Mouse (Mus musculus): Measurements from ENCODE around the gene Clip3. TPM values are rescaled to one million over a fixed set of nuclear protein-coding genes. Genes with fewer than 3 reads are reported as not detected.

Gene Clip3
- polyA plus RNA-seq (2012; rRNA removed) (1.0 and 2.1 TPM in 2 replicates), polyA plus RNA-seq (2014; fragmentation: Nextera tagmentation; extraction: Ambion mirVana) (0.71 and 0.86 TPM in 2 replicates)

DNA sequence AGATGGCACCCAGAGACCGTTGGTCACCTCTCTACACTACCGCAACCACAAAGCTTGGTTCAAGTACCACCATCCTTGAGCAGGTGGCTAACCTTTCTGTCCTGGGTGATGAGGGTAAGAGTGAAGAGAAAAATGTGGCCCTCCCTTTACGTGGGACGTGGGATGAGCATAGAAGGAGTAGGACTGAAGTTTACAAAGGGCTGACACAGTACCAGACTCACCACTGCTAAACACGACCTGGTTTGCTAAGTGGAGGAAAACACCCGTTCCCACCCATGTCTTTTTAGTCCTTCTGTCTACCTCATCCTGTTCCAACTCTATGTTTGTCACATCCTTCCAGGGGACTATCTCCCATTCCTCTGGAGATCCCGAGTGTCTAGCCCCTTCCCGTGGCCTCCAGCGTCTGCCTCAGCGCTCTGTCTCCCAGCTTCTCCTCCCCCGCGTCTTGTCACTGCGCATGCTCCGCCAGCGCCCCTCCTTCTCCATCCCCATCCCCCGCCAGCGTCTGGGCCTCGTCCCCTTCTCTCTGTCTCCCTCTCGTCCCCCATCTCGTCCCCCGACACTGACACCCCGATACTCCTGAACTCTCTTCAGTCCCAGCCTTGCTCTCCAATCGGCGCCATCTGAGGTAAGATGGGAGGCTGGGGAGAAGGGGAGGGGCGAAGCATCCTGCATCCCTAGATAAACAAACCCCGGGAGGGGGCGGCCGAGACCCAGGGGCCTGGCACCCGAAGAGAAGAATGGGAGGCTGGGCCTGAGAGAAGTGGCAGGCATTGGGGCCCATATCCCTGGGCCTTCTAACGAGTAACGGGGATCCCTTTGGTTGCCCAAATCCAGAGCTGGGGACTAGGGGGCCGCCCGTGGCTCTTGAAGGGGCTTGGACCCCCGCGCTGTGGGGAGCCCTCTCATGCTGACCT, at the start of gene Clip3:
Gene Clip3 (plus strand): TSS at position 514 of the 917 bp plus-strand sequence.
- ATAC-seq (ENCODE audit: insufficient read depth) (no peak), DNase-seq (ENCODE audit: low read depth in 3 of 3, low spot score in 3 of 3) (no peak)
- WGBS (ENCODE audit: insufficient replicate concordance): 10% methylated on average over 35 of the region's 35 CpGs

DNA sequence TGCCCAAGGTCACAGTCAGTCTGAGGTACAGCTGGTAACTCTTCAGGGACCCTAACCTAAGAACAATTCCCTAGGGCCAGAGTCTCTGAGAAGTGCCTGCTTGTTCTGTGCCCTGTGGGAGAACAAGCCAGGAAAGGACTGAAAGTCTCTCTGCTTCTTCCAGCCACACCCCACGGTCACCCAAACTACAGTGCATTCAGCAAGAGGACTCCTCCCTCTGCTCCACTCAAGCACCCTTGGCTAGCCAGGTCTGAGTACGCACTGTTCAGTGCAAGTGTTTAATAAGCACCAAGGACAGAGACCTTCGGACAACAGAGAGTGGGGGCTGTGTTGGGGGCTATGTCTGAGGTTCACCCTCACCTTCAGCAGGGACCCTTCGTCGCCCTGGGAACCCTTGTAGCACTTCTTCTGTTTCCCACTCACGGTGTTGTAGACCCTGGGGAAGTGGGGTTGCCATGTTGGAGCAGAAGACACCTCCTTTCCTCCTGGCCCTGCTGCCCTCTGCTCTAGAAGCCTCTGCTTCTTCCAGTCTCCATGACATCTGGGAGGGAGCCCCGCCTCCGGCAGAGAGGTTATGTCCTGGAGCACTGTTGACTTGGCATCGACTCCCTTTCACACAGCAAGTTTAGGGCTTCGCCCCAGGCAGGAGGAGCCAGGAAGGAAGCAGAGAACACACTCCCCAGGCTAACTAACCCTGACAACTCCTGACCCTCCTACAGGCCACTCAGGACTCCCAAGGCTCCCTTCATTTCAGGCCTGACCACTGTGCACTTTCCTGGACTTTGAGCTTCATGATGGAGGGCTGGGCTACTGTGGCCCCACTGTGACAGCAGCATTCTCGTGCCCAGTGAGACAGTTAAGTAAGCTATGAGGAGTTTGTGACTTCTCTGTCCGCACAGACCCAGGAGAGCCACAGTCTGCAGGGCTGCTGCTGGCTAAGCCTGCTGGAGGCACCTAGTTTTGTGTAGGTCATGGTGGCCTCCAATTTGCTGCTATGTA, 39.3 kb upstream of the Clip3 start:
- Histone ChIP-seq H3K36me3 (replicated peaks; ENCODE audit: control insufficient read depth, insufficient read depth, low read depth) (peaks cover 6% of the 10 kb centered on the region; the same call in 1 of the 2 replicates), H3K9ac (replicated peaks) (no peak overlapping the region), H3K9me3 (ENCODE audit: control insufficient read depth, low read length) (no peaks in the 10 kb centered on the region), H3K4me1 (replicated peaks; ENCODE audit: control insufficient read depth in 2 of 2, insufficient read depth in 2 of 2, low read length in 1 of 2) (no peaks in the 10 kb centered on the region), H3K27me3 (ENCODE audit: control insufficient read depth, insufficient read depth, low read length) (no peaks in the 10 kb centered on the region), H3K27ac (no peak overlapping the region), H3K4me2 (ENCODE audit: low read depth) (no peak overlapping the region), H3K4me3 (ENCODE audit: insufficient read depth in 1 of 2, low read depth in 2 of 2, low read length in 2 of 2) (no peak overlapping the region)
- ATAC-seq (ENCODE audit: insufficient read depth) (no peak), DNase-seq (ENCODE audit: low read depth in 3 of 3, low spot score in 3 of 3) (no peak)
- WGBS (ENCODE audit: insufficient replicate concordance): 72% methylated on average over 12 of the region's 12 CpGs
- TF ChIP-seq EP300 (IDR thresholded peaks at IDR 0.05; ENCODE audit: low read depth): no peak
- no peak for TF ChIP-seq CTCF (IDR thresholded peaks at IDR 0.05; ENCODE audit: low read depth)

More for the DNA sequence above, at the start of gene Clip3:
- Histone ChIP-seq H3K9me3 (ENCODE audit: control insufficient read depth, low read length) (no peaks in the 10 kb centered on the region), H3K4me1 (replicated peaks; ENCODE audit: control insufficient read depth in 2 of 2, insufficient read depth in 2 of 2, low read length in 1 of 2) (no peaks in the 10 kb centered on the region), H3K36me3 (replicated peaks; ENCODE audit: control insufficient read depth, insufficient read depth, low read depth) (no peaks in the 10 kb centered on the region), H3K27me3 (ENCODE audit: control insufficient read depth, insufficient read depth, low read length) (no peaks in the 10 kb centered on the region), H3K9ac (replicated peaks) (no peak within 1 kb of the TSS), H3K4me3 (ENCODE audit: insufficient read depth in 1 of 2, low read depth in 2 of 2, low read length in 2 of 2) (peak within 1 kb of the TSS; percentile 23 to 27; a peak in 3 of 4 replicates), H3K4me2 (ENCODE audit: low read depth) (no peak within 1 kb of the TSS), H3K27ac (no peak within 1 kb of the TSS)
- TF ChIP-seq EP300 (IDR thresholded peaks at IDR 0.05; ENCODE audit: low read depth) (no peak), CTCF (IDR thresholded peaks at IDR 0.05; ENCODE audit: low read depth) (no peak)

DNA sequence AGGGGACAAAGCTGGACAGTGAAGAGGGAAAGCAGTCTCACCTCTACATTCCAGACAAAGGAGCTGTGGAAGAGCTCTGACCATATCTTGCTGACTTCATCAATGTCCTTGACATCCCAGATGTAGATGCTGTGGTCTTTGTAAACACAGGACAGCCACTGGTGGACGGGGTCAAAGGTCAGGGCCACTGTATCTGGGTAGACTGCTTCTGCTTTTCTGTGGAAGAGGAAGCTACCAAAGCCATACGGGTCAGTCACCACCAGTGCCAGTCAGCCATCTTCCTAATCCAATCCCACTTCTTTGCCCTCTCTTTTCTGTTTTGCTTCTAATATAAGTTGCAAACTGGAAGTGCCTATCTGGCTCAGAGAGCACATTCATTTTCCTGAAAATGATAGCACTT, 26.5 kb upstream of the Clip3 start:
- ATAC-seq (ENCODE audit: insufficient read depth): no peak
- DNase-seq (ENCODE audit: low read depth in 3 of 3, low spot score in 3 of 3): no peak
- 52% methylated on average over 2 of the region's 2 CpGs for WGBS (ENCODE audit: insufficient replicate concordance)
- H3K27ac ChIP-seq: no peak overlapping the region
- TF ChIP-seq CTCF (IDR thresholded peaks at IDR 0.05; ENCODE audit: low read depth) (no peak), EP300 (IDR thresholded peaks at IDR 0.05; ENCODE audit: low read depth) (no peak)
- no peaks in the 10 kb centered on the region for H3K4me1 ChIP-seq (replicated peaks; ENCODE audit: control insufficient read depth in 2 of 2, insufficient read depth in 2 of 2, low read length in 1 of 2)
- no peak overlapping the region for H3K4me2 ChIP-seq (ENCODE audit: low read depth)
- no peak overlapping the region for H3K4me3 ChIP-seq (ENCODE audit: insufficient read depth in 1 of 2, low read depth in 2 of 2, low read length in 2 of 2)
- no peaks in the 10 kb centered on the region for H3K27me3 ChIP-seq (ENCODE audit: control insufficient read depth, insufficient read depth, low read length)
- no peak overlapping the region for H3K9ac ChIP-seq (replicated peaks)
- no peaks in the 10 kb centered on the region for H3K9me3 ChIP-seq (ENCODE audit: control insufficient read depth, low read length)
- peaks cover 9% of the 10 kb centered on the region for H3K36me3 ChIP-seq (replicated peaks; ENCODE audit: control insufficient read depth, insufficient read depth, low read depth)

DNA sequence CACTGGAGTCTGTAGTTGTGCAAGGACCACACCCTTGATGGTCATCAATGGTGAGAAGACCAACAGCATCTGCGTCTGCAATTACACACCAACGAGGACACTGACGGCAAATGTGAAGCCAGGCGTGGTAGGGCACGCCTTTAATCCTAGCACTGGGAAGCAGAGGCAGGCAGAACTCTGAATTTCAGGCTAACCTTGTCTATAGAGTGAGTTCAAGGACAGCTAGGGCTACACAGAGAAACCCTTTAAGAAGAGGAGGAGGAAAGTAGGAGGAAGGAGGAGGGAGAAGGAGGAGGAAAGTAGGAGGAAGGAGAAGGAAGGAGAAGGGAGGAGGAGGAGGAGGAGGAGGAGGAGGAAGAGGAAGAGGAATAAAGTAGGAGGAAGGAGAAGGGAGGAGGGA, 26.0 kb upstream of the Clip3 start:
- Histone ChIP-seq H3K4me3 (ENCODE audit: insufficient read depth in 1 of 2, low read depth in 2 of 2, low read length in 2 of 2) (no peak overlapping the region), H3K36me3 (replicated peaks; ENCODE audit: control insufficient read depth, insufficient read depth, low read depth) (peaks cover 9% of the 10 kb centered on the region), H3K9me3 (ENCODE audit: control insufficient read depth, low read length) (no peaks in the 10 kb centered on the region), H3K9ac (replicated peaks) (no peak overlapping the region), H3K4me2 (ENCODE audit: low read depth) (no peak overlapping the region), H3K27me3 (ENCODE audit: control insufficient read depth, insufficient read depth, low read length) (no peaks in the 10 kb centered on the region), H3K27ac (no peak overlapping the region), H3K4me1 (replicated peaks; ENCODE audit: control insufficient read depth in 2 of 2, insufficient read depth in 2 of 2, low read length in 1 of 2) (no peaks in the 10 kb centered on the region)
- WGBS (ENCODE audit: insufficient replicate concordance): 78% methylated on average over 5 of the region's 5 CpGs
- DNase-seq (ENCODE audit: low read depth in 3 of 3, low spot score in 3 of 3): no peak
- TF ChIP-seq EP300 (IDR thresholded peaks at IDR 0.05; ENCODE audit: low read depth) (no peak), CTCF (IDR thresholded peaks at IDR 0.05; ENCODE audit: low read depth) (no peak)
- ATAC-seq (ENCODE audit: insufficient read depth): no peak
